Mouse (Mus musculus) midbrain, embryonic 16.5 days (tissue): ENCODE data around the gene Fam71f2. TPM values are rescaled to one million over a fixed set of nuclear protein-coding genes. Genes with fewer than 3 reads are reported as not detected.

Experiments
- ATAC-seq: fragments of 200-750 bp; cut with Nextera tagmentation; 2 replicates; pipeline ENCODE4 v1.8.0; 2017; ENCODE audit warnings: moderate TSS enrichment
- H3K27ac ChIP-seq: fragments of 300-500 bp; sonication (generic); 2 replicates; pipeline ENCODE4 v1.5.1; 2014; ENCODE audit warnings: mild to moderate bottlenecking, low read length, mixed read lengths
- H3K27me3 ChIP-seq: fragments of 300-500 bp; sonication (generic); 2 replicates; pipeline ENCODE4 v1.6.1; 2014; ENCODE audit warnings: low read depth, low read length, mixed read lengths; ENCODE audit not compliant: control insufficient read depth, insufficient read depth
- H3K36me3 ChIP-seq: fragments of 300-500 bp; sonication (generic); 2 replicates; pipeline ENCODE4 v1.6.1; 2014; ENCODE audit warnings: mild to moderate bottlenecking, low read length, moderate library complexity, mixed read lengths; ENCODE audit not compliant: control insufficient read depth, insufficient read depth
- H3K4me1 ChIP-seq: fragments of 300-500 bp; sonication (generic); 2 replicates; pipeline ENCODE4 v1.6.1; 2014; ENCODE audit warnings: mild to moderate bottlenecking, low read length, mixed read lengths; ENCODE audit not compliant: control insufficient read depth, insufficient read depth
- H3K4me2 ChIP-seq: fragments of 300-500 bp; sonication (generic); 2 replicates; pipeline ENCODE4 v1.6.1; 2014; ENCODE audit warnings: mild to moderate bottlenecking, low read length, mixed read lengths
- H3K4me3 ChIP-seq: fragments of 300-500 bp; sonication (generic); 2 replicates; pipeline ENCODE4 v1.5.1; 2014; ENCODE audit warnings: low read depth, mild to moderate bottlenecking, low read length, moderate library complexity, mixed read lengths
- H3K9ac ChIP-seq: fragments of 300-500 bp; sonication (generic); 2 replicates; pipeline ENCODE4 v1.6.1; 2014; ENCODE audit warnings: low read depth, low read length, mixed read lengths
- H3K9me3 ChIP-seq: fragments of 300-500 bp; sonication (generic); replicated peaks from 2 replicates; pipeline ENCODE4 v1.6.1; 2014; ENCODE audit warnings: mild to moderate bottlenecking, low read length, mixed read lengths; ENCODE audit not compliant: control insufficient read depth, poor library complexity, severe bottlenecking
- WGBS: fragments of 180-500 bp; shearing (Covaris S2); extraction: QIAGEN DNeasy Blood & Tissue Kit; methylation state at CpG from one replicate; pipeline ENCODE4 v1.1.7; 2014; 5-methylcytosine and 5-hydroxymethylcytosine counted together
- polyA plus RNA-seq: library from polyadenylated mRNA; unstranded; fragments of >200 nt; fragmentation: Nextera tagmentation; extraction: Ambion mirVana; gene quantifications from 2 replicates; pipeline ENCODE4 v1.2.1, GENCODE M21; 2015

The Fam71f2 gene
- polyA plus RNA-seq, 1 experiment from 2014 or later, result 0.80 TPM

DNA sequence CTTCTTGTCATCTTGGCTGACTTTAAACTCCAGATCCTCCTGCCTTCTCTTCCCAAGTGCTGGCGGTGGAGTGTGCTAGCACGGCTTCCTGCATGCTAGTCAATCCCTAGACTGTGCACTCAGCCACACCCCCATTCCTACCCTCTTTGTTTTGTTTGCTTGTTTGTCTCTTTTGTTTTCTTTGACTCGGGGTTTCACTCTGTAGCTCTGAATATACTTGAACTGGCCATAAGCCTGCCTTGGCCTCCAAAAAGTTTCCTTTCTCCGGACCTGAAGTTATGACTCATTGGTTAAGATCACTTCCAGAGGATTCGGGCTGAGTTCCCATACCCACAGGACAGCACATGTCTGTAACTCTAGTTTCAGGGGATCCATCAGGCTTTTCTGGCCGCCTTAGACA, 9.3 kb downstream of the Fam71f2 start:
- Histone ChIP-seq H3K36me3 (no peaks in the 10 kb centered on the region), H3K9ac (no peak overlapping the region), H3K4me2 (no peak overlapping the region), H3K27me3 (no peaks in the 10 kb centered on the region), H3K9me3 (no peaks in the 10 kb centered on the region), H3K4me1 (no peaks in the 10 kb centered on the region), H3K27ac (no peak overlapping the region), H3K4me3 (no peak overlapping the region)
- ATAC-seq, result no peak
- 60% methylated on average over 6 of the region's 6 CpGs for WGBS

DNA sequence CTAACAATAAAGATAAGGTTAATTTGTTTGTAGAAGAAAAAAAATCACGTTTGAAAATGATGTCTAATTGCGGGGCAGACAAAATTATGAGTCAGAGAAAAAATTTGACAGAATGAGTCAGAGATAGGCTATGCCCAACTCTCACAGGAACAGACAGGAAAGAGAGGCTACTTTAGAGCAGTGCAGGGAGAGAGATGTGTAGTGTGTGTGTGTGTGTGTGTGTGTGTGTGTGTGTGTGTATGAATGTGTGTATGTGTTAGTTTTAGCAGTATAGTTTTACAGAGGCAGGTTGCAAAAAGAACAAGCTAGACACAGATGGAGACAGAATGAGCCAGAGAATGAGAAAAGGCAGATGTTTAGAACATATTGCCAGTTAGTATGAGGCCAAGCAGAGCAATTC, 19.7 kb downstream of the Fam71f2 start:
- ATAC-seq, result no peak
- no peaks in the 10 kb centered on the region for H3K36me3 ChIP-seq
- H3K9ac ChIP-seq, result no peak overlapping the region
- H3K4me1 ChIP-seq, result no peaks in the 10 kb centered on the region
- no peak overlapping the region for H3K27ac ChIP-seq
- H3K9me3 ChIP-seq, result no peaks in the 10 kb centered on the region
- WGBS, result 74% methylated on average over 2 of the region's 2 CpGs
- H3K4me3 ChIP-seq, result no peak overlapping the region
- H3K27me3 ChIP-seq, result no peaks in the 10 kb centered on the region
- H3K4me2 ChIP-seq, result no peak overlapping the region

DNA sequence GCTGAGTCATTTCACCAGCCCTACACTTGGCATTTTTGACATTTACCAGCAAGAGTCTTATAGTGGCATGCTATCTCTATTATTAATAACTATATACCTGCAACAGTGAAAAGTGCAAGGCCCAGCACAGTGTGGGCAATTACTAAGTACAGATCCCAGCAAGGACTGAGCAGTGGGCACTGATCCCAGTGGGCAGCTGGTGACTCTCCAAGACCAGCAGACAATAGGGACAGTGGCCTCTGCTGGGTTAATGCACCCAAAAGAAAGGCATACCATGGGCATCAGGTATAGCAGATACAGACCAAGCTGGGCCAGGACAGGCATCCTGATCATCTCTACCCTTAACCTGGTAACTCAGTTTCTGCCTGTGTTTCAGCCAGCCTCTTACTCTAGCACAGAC, 23.9 kb downstream of the Fam71f2 start:
- Histone ChIP-seq H3K4me3 (no peak overlapping the region), H3K27ac (no peak overlapping the region), H3K4me1 (no peaks in the 10 kb centered on the region), H3K36me3 (no peaks in the 10 kb centered on the region), H3K4me2 (no peak overlapping the region), H3K9me3 (no peaks in the 10 kb centered on the region), H3K9ac (no peak overlapping the region), H3K27me3 (no peaks in the 10 kb centered on the region)
- no peak for ATAC-seq

DNA sequence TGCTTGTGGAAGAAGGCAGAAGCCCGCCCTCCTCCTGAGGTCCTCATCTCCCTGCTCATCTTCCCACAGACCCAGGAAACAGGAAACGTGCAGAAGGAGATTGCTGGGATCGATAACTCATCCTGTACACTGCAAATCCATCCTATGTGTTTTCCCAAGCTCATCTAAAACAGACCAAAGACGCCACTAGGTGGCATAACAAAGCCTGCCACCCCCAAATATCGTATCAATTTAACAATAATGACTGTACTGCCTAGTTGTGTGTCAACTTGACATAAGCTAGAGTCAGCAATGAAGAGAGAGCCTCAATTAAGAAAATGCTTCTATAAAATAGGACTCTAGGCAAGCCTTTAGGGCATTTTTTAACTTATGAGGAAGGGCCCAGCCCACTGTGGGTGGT, 24.3 kb downstream of the Fam71f2 start:
- no peak overlapping the region for H3K27ac ChIP-seq
- no peak overlapping the region for H3K4me2 ChIP-seq
- no peaks in the 10 kb centered on the region for H3K4me1 ChIP-seq
- H3K36me3 ChIP-seq, result no peaks in the 10 kb centered on the region
- no peak overlapping the region for H3K4me3 ChIP-seq
- no peaks in the 10 kb centered on the region for H3K9me3 ChIP-seq
- no peak for ATAC-seq
- no peak overlapping the region for H3K9ac ChIP-seq
- H3K27me3 ChIP-seq, result no peaks in the 10 kb centered on the region
- 53% methylated on average over 5 of the region's 5 CpGs for WGBS

DNA sequence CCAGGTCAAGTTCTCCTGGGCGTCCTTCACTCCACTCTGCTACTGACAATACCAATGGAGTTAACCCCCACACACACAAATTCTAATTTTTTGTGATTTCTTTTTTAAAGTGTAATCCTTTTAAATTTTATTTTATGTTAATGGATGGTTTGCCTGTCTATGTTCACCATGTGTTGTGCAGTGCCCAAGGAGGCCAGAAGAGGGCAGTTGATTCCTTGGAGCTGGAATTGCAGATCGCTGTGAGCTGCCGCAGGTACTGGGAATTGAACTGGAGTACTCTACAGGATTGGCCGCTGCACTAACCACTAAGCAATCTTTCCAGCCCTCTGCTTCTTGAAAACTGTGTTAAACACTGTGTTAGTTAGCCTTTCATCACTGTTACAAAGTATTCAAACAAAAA, 26.1 kb downstream of the Fam71f2 start:
- Histone ChIP-seq H3K4me1 (no peaks in the 10 kb centered on the region), H3K4me2 (no peak overlapping the region), H3K9me3 (no peaks in the 10 kb centered on the region), H3K27ac (no peak overlapping the region), H3K4me3 (no peak overlapping the region), H3K27me3 (no peaks in the 10 kb centered on the region), H3K36me3 (no peaks in the 10 kb centered on the region), H3K9ac (no peak overlapping the region)
- ATAC-seq, result no peak
- WGBS, result 96% methylated on average over 4 of the region's 4 CpGs

DNA sequence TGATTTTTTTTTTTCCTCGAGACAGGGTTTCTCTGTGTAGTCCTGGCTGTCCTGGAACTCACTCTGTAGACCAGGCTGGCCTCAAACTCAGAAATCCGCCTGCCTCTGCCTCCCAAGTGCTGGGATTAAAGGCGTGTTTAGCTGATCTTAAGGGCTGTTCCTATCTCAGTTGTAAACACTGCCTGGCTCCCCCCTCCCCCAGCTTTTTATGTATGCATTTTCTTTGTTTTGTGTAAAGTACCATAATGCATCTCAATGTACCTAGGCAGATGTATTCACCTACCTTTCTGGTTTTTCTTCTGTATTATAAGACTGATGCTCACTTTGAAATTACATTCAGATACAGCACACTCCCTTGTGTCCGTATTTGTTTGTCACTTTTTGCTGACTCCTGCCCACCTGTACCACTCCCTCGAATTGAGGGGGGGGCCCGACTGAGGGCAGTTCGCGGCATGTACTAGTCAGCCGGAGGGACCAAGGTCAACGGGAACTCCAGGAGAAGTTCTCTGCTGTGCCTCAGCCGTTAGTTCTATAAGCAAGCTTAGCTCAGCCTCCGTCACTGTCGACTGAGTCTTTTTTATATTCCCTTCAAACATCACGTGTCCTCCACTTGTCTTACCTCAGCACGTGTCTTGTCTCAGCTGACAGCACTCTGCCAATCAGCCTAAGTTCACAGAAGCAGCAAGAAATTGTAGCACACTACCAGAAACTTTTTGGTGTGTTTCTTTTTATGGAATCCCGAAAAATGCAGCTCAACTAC, 29.6 kb downstream of the Fam71f2 start:
- Histone ChIP-seq H3K4me2 (no peak overlapping the region), H3K27me3 (no peaks in the 10 kb centered on the region), H3K27ac (no peak overlapping the region), H3K36me3 (no peaks in the 10 kb centered on the region), H3K4me1 (no peaks in the 10 kb centered on the region), H3K9me3 (no peaks in the 10 kb centered on the region), H3K4me3 (no peak overlapping the region), H3K9ac (no peak overlapping the region)
- no peak for ATAC-seq
- WGBS, result 86% methylated on average over 16 of the region's 16 CpGs

DNA sequence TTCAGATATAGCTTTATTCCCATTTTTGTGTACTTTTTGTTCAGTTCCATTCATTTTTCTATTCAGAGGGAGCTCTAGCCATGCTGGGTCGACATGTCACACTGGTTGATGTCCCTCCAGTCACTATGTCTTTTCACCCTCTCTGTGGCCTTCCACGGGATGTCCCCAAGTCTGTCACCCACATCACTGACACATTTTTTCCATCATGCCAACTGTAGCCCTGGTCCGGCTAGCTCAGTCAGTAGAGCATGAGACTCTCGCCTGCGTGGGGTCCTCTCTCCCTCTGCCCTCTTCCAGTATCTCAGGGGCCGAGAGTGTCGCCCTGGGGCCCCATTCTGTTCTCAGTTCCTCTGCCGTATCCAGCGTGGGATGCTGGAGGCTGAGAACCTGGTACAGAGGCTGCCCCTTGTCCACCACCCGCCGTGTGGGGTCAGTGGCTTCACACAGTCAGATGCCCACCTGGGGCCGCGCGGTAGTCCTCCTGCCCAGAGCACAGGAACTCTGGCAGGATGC, 34.4 kb downstream of the Fam71f2 start:
- Histone ChIP-seq H3K27me3 (no peaks in the 10 kb centered on the region), H3K27ac (no peak overlapping the region), H3K4me2 (no peak overlapping the region), H3K4me3 (no peak overlapping the region), H3K9ac (no peak overlapping the region), H3K36me3 (no peaks in the 10 kb centered on the region), H3K4me1 (no peaks in the 10 kb centered on the region), H3K9me3 (no peaks in the 10 kb centered on the region)
- ATAC-seq, result no peak
- 66% methylated on average over 14 of the region's 14 CpGs for WGBS

DNA sequence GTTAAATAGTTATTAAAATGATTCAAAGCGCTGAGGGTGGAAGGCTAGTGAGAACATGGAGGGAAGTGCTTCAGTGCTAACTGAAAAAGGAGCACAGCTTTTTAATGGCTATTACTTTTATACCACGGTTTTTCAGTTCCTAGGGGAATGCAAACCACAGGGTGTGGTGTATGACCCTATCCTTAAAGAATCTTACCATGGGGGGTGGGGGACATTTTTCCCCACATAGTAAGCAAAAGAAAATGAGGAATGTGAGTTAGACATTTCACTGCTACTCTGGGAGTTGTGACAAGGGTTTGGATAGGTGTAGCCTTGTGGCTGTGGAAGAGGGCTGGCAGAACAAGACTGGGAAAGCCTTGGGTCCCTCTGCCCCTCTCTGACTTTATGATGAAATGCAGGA, 37.9 kb downstream of the Fam71f2 start:
- Histone ChIP-seq H3K9me3 (no peaks in the 10 kb centered on the region), H3K4me3 (no peak overlapping the region), H3K4me2 (no peak overlapping the region), H3K27me3 (no peaks in the 10 kb centered on the region), H3K27ac (no peak overlapping the region), H3K9ac (no peak overlapping the region), H3K36me3 (no peaks in the 10 kb centered on the region), H3K4me1 (no peaks in the 10 kb centered on the region)
- WGBS, result 71% methylated on average over 2 of the region's 2 CpGs
- ATAC-seq, result no peak

DNA sequence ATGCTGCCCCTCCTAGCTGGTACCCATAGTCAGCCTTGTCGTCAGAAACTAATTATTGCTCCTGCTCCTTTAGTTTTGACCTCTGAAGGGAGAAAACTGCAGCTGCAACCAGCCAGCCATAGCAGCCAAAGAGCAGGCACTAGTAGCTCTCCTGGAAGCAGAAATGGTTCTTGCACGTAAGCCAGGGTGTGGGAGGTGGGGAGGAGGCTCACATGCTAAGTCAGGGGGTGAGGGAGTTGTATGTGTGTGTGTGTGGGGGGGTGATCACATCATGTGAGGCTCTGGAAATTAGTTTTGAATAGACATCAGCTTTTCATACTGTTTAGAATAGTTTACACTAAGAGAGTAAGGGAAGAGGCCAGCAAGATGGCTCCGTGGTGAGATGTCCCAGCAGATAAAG, 38.5 kb downstream of the Fam71f2 start:
- no peaks in the 10 kb centered on the region for H3K36me3 ChIP-seq
- no peak overlapping the region for H3K27ac ChIP-seq
- H3K9ac ChIP-seq, result no peak overlapping the region
- ATAC-seq, result no peak
- no peaks in the 10 kb centered on the region for H3K4me1 ChIP-seq
- no peaks in the 10 kb centered on the region for H3K9me3 ChIP-seq
- no peak overlapping the region for H3K4me3 ChIP-seq
- WGBS, result 64% methylated on average over 3 of the region's 3 CpGs
- H3K4me2 ChIP-seq, result no peak overlapping the region
- H3K27me3 ChIP-seq, result no peaks in the 10 kb centered on the region
